Mouse (Mus musculus): ENCODE measurements around the gene Hinfp.
"Not testable (repeated sequence)": the region's sequence is repeated elsewhere in the genome, so short reads cannot be mapped to it uniquely, and the experiment has no call there.

The Hinfp gene

DNA sequence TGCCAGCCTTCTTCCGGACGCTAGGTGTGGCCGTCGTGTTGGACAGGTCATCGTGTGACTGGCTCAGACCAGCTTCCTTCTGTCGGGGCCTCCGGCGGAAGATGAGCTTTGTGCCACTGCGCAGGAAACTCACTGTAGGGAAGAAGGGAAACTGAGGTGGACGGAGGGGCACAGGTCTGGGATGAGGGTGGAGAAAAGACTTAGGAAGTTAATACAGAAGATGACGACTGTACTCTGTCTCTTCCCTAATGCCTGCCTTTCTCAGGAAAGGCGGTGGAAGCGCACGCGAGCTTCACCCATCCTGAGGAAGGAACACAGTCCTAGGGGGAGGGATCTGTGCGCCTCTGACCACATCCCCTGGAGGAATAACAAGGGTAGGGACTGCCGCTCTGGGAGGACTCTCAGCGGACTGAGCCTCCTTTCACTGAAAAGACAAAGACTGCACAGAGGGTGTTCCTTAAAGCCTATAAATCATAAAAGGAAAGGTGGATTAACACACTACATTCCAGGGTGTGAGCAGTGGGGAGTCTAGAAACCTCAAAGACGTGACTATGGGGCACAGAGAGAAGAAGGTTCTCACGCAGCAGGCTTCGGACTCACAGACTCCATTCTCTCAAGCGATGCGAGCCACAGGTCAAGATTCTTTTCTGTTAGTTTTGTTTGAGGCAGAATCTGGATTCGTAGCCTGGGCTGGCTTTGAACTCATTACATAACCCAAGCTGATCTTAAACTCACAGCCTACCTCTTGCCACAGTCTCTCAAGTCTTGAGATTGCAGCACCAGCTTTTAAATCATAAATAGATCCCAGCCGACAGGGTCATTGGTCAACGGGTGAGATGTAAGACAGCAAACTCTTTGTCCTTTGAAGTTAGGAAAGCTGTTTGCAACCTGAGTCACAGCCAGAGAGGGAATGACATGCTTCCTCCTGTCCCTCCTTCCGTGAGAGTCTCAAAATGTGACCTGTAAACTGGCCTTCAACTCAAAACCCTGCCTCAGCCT lies 6.0 kb upstream of the Hinfp start:
- no peak for DNase-seq

DNA sequence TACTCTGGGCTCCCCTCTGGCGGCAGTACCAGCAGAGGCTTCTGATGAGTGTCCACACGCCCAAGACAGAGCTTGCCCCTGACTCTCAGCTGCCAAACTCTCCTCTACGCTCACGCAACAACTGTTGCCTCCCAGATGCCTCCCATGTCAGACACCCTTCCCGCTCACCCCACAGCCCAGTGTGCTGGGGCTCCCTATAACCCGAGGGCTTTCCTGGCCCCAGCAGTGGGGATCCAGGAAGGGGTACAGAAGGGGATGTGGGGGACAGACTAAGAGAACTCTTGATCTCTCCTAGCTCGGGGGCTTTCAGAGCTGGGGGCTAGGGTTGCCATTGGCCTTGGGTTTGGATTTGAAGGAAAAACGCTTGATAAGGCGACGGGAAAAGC lies 5.3 kb upstream of the Hinfp start:
- no peak for DNase-seq

GRCm38 (mm10) chr9:44309756-44310155 lies 4.3 kb upstream of the Hinfp start:
- no peak for DNase-seq

GRCm38 (mm10) chr9:44307248-44307647 lies 1.8 kb upstream of the Hinfp start:
- DNase-seq, result peak; percentile 49

DNA sequence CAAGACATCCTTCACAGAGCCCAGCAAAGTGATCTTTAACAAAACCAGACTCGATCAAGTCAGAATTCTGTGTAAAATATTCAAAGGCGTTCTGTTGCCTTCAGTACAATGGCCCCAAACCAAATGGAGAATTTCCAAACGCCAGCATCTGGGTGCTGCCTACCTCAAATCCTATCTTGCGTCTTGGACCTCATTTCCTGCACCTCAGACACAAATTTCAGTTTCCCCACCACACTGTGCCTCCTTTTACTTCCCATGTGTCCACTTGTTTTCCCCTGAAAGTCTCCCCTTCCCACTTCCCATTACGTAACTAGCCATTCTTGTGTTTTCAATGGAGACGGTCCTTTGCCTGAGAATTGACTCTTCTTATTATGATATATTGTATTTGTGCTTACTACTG lies 1.1 kb upstream of the Hinfp start:
- no peak for DNase-seq

GRCm38 (mm10) chr9:44300001-44300400 lies 5.5 kb downstream of the Hinfp start:
- not testable (repeated sequence) for DNase-seq

DNA sequence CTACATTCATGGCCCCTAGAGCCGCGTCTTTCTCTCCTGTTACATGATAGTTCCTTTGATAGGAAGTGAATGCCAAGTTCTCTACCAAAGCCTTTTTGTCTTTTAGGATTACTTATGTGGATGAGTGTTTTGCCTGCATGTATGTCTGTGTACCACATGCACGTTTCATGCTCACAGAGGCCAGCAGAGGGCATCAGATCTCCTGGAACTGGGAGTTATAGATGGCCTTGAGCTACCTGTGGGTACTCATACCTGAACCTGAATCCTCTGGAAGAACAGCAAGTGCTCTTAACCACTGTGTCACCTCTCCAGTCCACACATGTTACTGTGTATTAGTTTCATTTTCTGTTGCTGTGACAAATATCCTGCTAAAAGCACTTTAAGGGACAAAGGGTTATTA lies 13.0 kb downstream of the Hinfp start:
- DNase-seq, result peak; percentile 82

- DNase-seq, result no peak
These were observed 16.5 kb downstream of the Hinfp start for GRCm38 (mm10) chr9:44288959-44289291.

DNA sequence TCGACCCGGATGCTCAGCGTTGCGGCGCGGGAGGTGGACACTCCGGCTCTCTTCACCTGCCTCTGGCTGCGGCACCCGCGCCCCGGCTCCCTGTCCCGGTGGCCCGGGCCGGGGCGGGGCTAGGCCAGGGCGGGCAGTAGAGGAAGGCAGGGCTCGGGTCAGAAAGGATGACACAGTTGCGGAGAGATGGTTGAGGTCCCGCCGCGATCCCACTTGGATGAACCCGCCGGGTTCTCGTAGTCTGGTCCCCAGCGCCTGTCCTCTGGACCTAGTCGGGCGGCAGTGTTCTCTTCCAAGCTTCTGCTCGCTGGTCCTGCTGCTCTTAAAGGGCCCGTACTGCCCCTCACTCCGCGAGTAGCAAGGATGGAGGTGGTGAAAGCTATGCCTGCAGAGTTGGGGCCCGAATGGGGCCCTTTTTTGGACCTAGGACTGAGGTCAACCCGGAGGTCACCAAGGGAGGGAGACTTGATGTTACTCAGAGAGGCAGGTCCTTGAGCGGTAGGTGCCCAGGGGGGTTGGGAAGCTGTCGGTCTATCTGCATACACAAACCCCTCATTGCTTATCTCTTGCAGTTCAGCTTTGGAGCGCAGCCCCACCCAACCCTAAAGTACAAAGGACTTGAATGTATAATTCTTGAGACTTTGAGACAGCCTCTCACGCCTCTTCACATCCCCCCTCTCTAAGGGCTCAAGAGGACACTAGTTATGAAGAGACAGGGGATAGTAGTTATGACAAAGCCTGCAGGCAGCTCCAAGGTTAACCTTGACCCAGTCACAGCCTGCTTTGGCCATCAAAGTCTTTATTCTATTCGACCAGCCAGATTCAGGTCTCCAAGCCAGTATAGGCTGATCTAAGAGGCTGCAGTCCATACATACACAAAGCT lies 17.2 kb downstream of the Hinfp start, which contains the start of gene Abcg4:
Gene Abcg4 (minus strand): TSS at position 540 of the 883 bp plus-strand sequence.
- no peak for DNase-seq

GRCm38 (mm10) chr9:44287401-44288075 lies 17.9 kb downstream of the Hinfp start:
- DNase-seq, result no peak

- DNase-seq, result no peak
These were observed 18.5 kb downstream of the Hinfp start for GRCm38 (mm10) chr9:44287003-44287400.

- DNase-seq, result no peak
These were observed 19.1 kb downstream of the Hinfp start for GRCm38 (mm10) chr9:44286256-44286850.

- DNase-seq, result no peak
These were observed 22.3 kb downstream of the Hinfp start for GRCm38 (mm10) chr9:44283183-44283582.

DNA sequence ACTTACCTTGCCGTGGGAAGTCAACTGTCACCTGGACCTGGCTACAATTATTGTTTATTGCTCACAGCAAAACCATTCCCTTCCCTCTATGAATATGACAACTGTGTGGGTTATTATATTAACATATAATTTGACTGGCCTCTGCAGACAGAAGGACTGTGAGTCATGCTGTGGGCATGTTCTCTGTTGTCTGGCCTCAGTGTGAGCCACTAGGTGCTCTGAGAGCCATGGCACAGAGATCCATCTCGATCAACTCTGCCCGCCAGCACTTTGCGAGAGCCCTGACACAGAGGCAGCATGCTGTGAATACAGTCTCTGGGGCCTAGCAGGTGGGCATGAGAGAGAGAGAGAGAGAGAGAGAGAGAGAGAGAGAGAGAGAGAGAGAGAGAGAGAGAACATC lies 35.5 kb downstream of the Hinfp start:
- no peak for DNase-seq

- DNase-seq, result peak; percentile 74
These were observed 36.4 kb downstream of the Hinfp start for GRCm38 (mm10) chr9:44269077-44269476.

- DNase-seq, result no peak
These were observed 37.0 kb downstream of the Hinfp start, which contains the start of gene Nlrx1 for GRCm38 (mm10) chr9:44268432-44268831. TSS of gene Nlrx1 (minus strand) at chr9:44268599.

DNA sequence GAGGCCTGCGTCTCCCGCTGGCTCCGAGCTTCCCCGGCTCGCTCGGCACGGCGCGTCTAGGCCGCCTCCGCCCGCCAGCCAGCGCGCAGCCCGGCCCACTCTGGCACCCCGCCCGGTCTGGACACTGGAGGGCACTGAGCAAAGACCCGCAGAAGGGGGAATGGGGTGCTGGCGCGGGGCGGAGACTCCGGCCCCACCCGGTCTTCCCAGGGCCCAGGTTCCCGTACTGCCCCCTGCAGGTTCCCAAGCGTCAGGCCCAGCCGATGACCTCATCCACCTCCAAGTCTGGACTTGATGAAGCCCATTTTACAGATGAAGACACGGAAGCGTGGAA lies 37.5 kb downstream of the Hinfp start:
- DNase-seq, result peak; percentile 91

- DNase-seq, result peak; percentile 49
These were observed 38.0 kb downstream of the Hinfp start for GRCm38 (mm10) chr9:44267319-44268026.

GRCm38 (mm10) chr9:44266478-44267226 lies 38.8 kb downstream of the Hinfp start:
- DNase-seq, result no peak

GRCm38 (mm10) chr9:44261388-44261787 lies 44.1 kb downstream of the Hinfp start:
- no peak for DNase-seq

GRCm38 (mm10) chr9:44259014-44259413 lies 46.5 kb downstream of the Hinfp start:
- no peak for DNase-seq
